Mouse (Mus musculus): Measurements from ENCODE around the gene Cdyl2. TPM values are rescaled to one million over a fixed set of nuclear protein-coding genes. Genes with fewer than 3 reads are reported as not detected.

The Cdyl2 gene
- total RNA-seq, 2 experiments from 2014 or later, result 20.2 to 28.4 TPM

GRCm38 (mm10) chr8:116633470-116634150, 99.2 kb downstream of the Cdyl2 start:
- intact Hi-C loops (cut with DNase I), result no loop called here
- DNase-seq (ENCODE audit: low spot score in 2 of 2), result no peak

GRCm38 (mm10) chr8:116630066-116630465, 102.7 kb downstream of the Cdyl2 start:
- intact Hi-C loops (cut with DNase I), result no loop called here
- DNase-seq (ENCODE audit: low spot score in 2 of 2), result no peak

GRCm38 (mm10) chr8:116628975-116629374, 103.8 kb downstream of the Cdyl2 start:
- intact Hi-C loops (cut with DNase I), result no loop called here
- no peak for DNase-seq (ENCODE audit: low spot score in 2 of 2)

GRCm38 (mm10) chr8:116627854-116628479, 104.8 kb downstream of the Cdyl2 start:
- intact Hi-C loops (cut with DNase I), result no loop called here
- no peak for DNase-seq (ENCODE audit: low spot score in 2 of 2)

- no peak for DNase-seq (ENCODE audit: low spot score in 2 of 2)
These were observed 109.2 kb downstream of the Cdyl2 start for GRCm38 (mm10) chr8:116623591-116623990.

GRCm38 (mm10) chr8:116622326-116622725, 110.5 kb downstream of the Cdyl2 start:
- DNase-seq (ENCODE audit: low spot score in 2 of 2), result peak in 1 of 2 experiments; percentile 14
- intact Hi-C loops (cut with DNase I), result loop anchor here (5.0 kb wide), 1 partner anchor 320 kb away; the partner anchor contains the start of gene Atmin

More at GRCm38 (mm10) chr8:116623591-116623990, 109.2 kb downstream of the Cdyl2 start:
- intact Hi-C loops (cut with DNase I), result loop anchor here (5.0 kb wide), 1 partner anchor 319 kb away; the partner anchor contains the start of gene Atmin

GRCm38 (mm10) chr8:116621158-116621961, 111.4 kb downstream of the Cdyl2 start:
- DNase-seq (ENCODE audit: low spot score in 2 of 2), result peak; percentile 63 to 95
- intact Hi-C loops (cut with DNase I), result loop anchor here (1.0 to 5.0 kb wide), 3 partner anchors 37 to 321 kb away; partner anchors contain the start of gene Atmin

GRCm38 (mm10) chr8:116619686-116620320, 113.0 kb downstream of the Cdyl2 start:
- intact Hi-C loops (cut with DNase I), result loop anchor here (1.0 to 5.0 kb wide), 7 partner anchors 45 to 322 kb away; partner anchors contain the start of genes Atmin, Cdyl2 and Dynlrb2
- peak; percentile 70 to 97 for DNase-seq (ENCODE audit: low spot score in 2 of 2)

- DNase-seq (ENCODE audit: low spot score in 2 of 2), result no peak
- intact Hi-C loops (cut with DNase I), result loop anchor here (1.0 to 5.0 kb wide), 4 partner anchors 66 to 254 kb away; partner anchors contain the start of gene Dynlrb2
These were observed 113.6 kb downstream of the Cdyl2 start for GRCm38 (mm10) chr8:116619221-116619620.

- peak; percentile 20 to 65 for DNase-seq (ENCODE audit: low spot score in 2 of 2)
- intact Hi-C loops (cut with DNase I), result loop anchor here (1.0 to 5.0 kb wide), 4 partner anchors 66 to 254 kb away; partner anchors contain the start of gene Dynlrb2
These were observed 114.0 kb downstream of the Cdyl2 start for GRCm38 (mm10) chr8:116618797-116619196.

GRCm38 (mm10) chr8:116617891-116618290, 114.9 kb downstream of the Cdyl2 start:
- DNase-seq (ENCODE audit: low spot score in 2 of 2), result peak in 1 of 2 experiments; percentile 48
- intact Hi-C loops (cut with DNase I), result loop anchor here (2.0 to 5.0 kb wide), 3 partner anchors 65 to 255 kb away; partner anchors contain the start of gene Dynlrb2

GRCm38 (mm10) chr8:116616369-116616768, 116.4 kb downstream of the Cdyl2 start:
- intact Hi-C loops (cut with DNase I), result loop anchor here (5.0 kb wide), 1 partner anchor 114 kb away; the partner anchor contains the start of gene Dynlrb2
- no peak for DNase-seq (ENCODE audit: low spot score in 2 of 2)

GRCm38 (mm10) chr8:116614901-116615300, 117.9 kb downstream of the Cdyl2 start:
- intact Hi-C loops (cut with DNase I), result loop anchor here (5.0 kb wide), 1 partner anchor 113 kb away; the partner anchor contains the start of gene Dynlrb2
- peak in 1 of 2 experiments; percentile 37 for DNase-seq (ENCODE audit: low spot score in 2 of 2)

GRCm38 (mm10) chr8:116606171-116606570, 126.6 kb downstream of the Cdyl2 start:
- intact Hi-C loops (cut with DNase I), result no loop called here
- DNase-seq (ENCODE audit: low spot score in 2 of 2), result no peak

GRCm38 (mm10) chr8:116602806-116603205, 130.0 kb downstream of the Cdyl2 start:
- peak in 1 of 2 experiments; percentile 14 for DNase-seq (ENCODE audit: low spot score in 2 of 2)
- intact Hi-C loops (cut with DNase I), result no loop called here

- DNase-seq (ENCODE audit: low spot score in 2 of 2), result no peak
- intact Hi-C loops (cut with DNase I), result no loop called here
These were observed 133.1 kb downstream of the Cdyl2 start for GRCm38 (mm10) chr8:116599728-116600127.

GRCm38 (mm10) chr8:116591226-116591625, 141.6 kb downstream of the Cdyl2 start:
- DNase-seq (ENCODE audit: low spot score in 2 of 2), result no peak
- intact Hi-C loops (cut with DNase I), result no loop called here

GRCm38 (mm10) chr8:116590546-116590945, 142.2 kb downstream of the Cdyl2 start:
- intact Hi-C loops (cut with DNase I), result no loop called here
- no peak for DNase-seq (ENCODE audit: low spot score in 2 of 2)

GRCm38 (mm10) chr8:116590106-116590505, 142.7 kb downstream of the Cdyl2 start:
- intact Hi-C loops (cut with DNase I), result no loop called here
- peak in 1 of 2 experiments; percentile 33 for DNase-seq (ENCODE audit: low spot score in 2 of 2)

Measured in left cerebral cortex, postnatal 25 days (tissue).